Mouse (Mus musculus) kidney, embryonic 15.5 days (tissue): Measurements from ENCODE around the gene Trabd2b. TPM values are rescaled to one million over a fixed set of nuclear protein-coding genes. Genes with fewer than 3 reads are reported as not detected.

Experiments
- ATAC-seq: fragments of 200-750 bp; cut with Nextera tagmentation; replicated peaks from 2 replicates; pipeline ENCODE4 v1.8.0; 2017; ENCODE audit warnings: moderate TSS enrichment; ENCODE audit not compliant: low FRiP score
- H3K27ac ChIP-seq: fragments of 300-500 bp; sonication (generic); 2 replicates; pipeline ENCODE4 v1.5.1; 2015; ENCODE audit warnings: mild to moderate bottlenecking, inconsistent platforms
- H3K27me3 ChIP-seq: fragments of 300-500 bp; sonication (generic); 2 replicates; pipeline ENCODE4 v1.6.1; 2015; ENCODE audit warnings: inconsistent platforms
- H3K36me3 ChIP-seq: fragments of 300-500 bp; sonication (generic); 2 replicates; pipeline ENCODE4 v1.6.1; 2015; ENCODE audit warnings: inconsistent platforms
- H3K4me1 ChIP-seq: fragments of 300-500 bp; sonication (generic); 2 replicates; pipeline ENCODE4 v1.6.1; 2015; ENCODE audit warnings: inconsistent platforms
- H3K4me2 ChIP-seq: fragments of 300-500 bp; sonication (generic); 2 replicates; pipeline ENCODE4 v1.6.1; 2015; ENCODE audit warnings: moderate library complexity, mild to moderate bottlenecking, inconsistent platforms
- H3K4me3 ChIP-seq: fragments of 300-500 bp; sonication (generic); replicated peaks from 2 replicates; pipeline ENCODE4 v1.5.1; 2015; ENCODE audit warnings: mild to moderate bottlenecking, inconsistent platforms
- H3K9ac ChIP-seq: fragments of 300-500 bp; sonication (generic); 2 replicates; pipeline ENCODE4 v1.6.1; 2015; ENCODE audit warnings: mild to moderate bottlenecking, inconsistent platforms
- H3K9me3 ChIP-seq: fragments of 300-500 bp; sonication (generic); replicated peaks from 2 replicates; pipeline ENCODE4 v1.6.1; 2016; ENCODE audit warnings: inconsistent platforms
- WGBS: fragments of 180-500 bp; shearing (Covaris S2); methylation state at CpG from one replicate; pipeline ENCODE4 v1.1.7; 2015; ENCODE audit warnings: mixed read lengths; 5-methylcytosine and 5-hydroxymethylcytosine counted together
- polyA plus RNA-seq: library from polyadenylated mRNA; unstranded; fragments of >200 nt; fragmentation: Nextera tagmentation; extraction: Ambion mirVana; gene quantifications from 2 replicates; pipeline ENCODE4 v1.2.1, GENCODE M21; 2015

The Trabd2b gene
- polyA plus RNA-seq, 1 experiment from 2014 or later: 4.9 TPM

- H3K4me3 ChIP-seq: no peak overlapping the region
- H3K27ac ChIP-seq: no peak overlapping the region
- ATAC-seq: no peak
- no peak overlapping the region for H3K9ac ChIP-seq
- no peaks in the 10 kb centered on the region for H3K27me3 ChIP-seq
- WGBS: 73% methylated on average over 4 of the region's 4 CpGs
- H3K4me1 ChIP-seq: peaks cover 18% of the 10 kb centered on the region
- H3K9me3 ChIP-seq: no peaks in the 10 kb centered on the region
- no peaks in the 10 kb centered on the region for H3K36me3 ChIP-seq
- H3K4me2 ChIP-seq: no peak overlapping the region
Observed at GRCm38 (mm10) chr4:114533894-114534754, 127.6 kb downstream of the Trabd2b start.

- Histone ChIP-seq H3K27me3 (no peaks in the 10 kb centered on the region), H3K27ac (no peak overlapping the region), H3K9ac (no peak overlapping the region), H3K36me3 (no peaks in the 10 kb centered on the region), H3K9me3 (no peaks in the 10 kb centered on the region), H3K4me2 (no peak overlapping the region), H3K4me3 (no peak overlapping the region), H3K4me1 (peaks cover 16% of the 10 kb centered on the region)
- 62% methylated on average over 6 of the region's 6 CpGs for whole genome bisulfite sequencing
- ATAC-seq: peak; percentile 23
Observed at GRCm38 (mm10) chr4:114537376-114537974, 131.0 kb downstream of the Trabd2b start.

GRCm38 (mm10) chr4:114540031-114540430, 133.5 kb downstream of the Trabd2b start:
- no peaks in the 10 kb centered on the region for H3K9me3 ChIP-seq
- no peaks in the 10 kb centered on the region for H3K27me3 ChIP-seq
- no peak overlapping the region for H3K4me3 ChIP-seq
- no peak overlapping the region for H3K9ac ChIP-seq
- 89% methylated on average over 7 of the region's 7 CpGs for WGBS
- H3K36me3 ChIP-seq: no peaks in the 10 kb centered on the region
- H3K4me1 ChIP-seq: peaks cover 16% of the 10 kb centered on the region
- no peak overlapping the region for H3K27ac ChIP-seq
- ATAC-seq: no peak
- H3K4me2 ChIP-seq: no peak overlapping the region

GRCm38 (mm10) chr4:114541221-114541620, 134.7 kb downstream of the Trabd2b start:
- no peak overlapping the region for H3K27ac ChIP-seq
- no peaks in the 10 kb centered on the region for H3K9me3 ChIP-seq
- 91% methylated on average over 1 of the region's 1 CpGs for WGBS
- H3K4me1 ChIP-seq: peaks cover 9% of the 10 kb centered on the region
- H3K27me3 ChIP-seq: no peaks in the 10 kb centered on the region
- no peak overlapping the region for H3K4me2 ChIP-seq
- H3K36me3 ChIP-seq: no peaks in the 10 kb centered on the region
- no peak for ATAC-seq
- no peak overlapping the region for H3K4me3 ChIP-seq
- H3K9ac ChIP-seq: no peak overlapping the region

- H3K36me3 ChIP-seq: no peaks in the 10 kb centered on the region
- no peak overlapping the region for H3K4me3 ChIP-seq
- no peak for ATAC-seq
- peaks cover 6% of the 10 kb centered on the region for H3K4me1 ChIP-seq
- WGBS: 52% methylated on average over 4 of the region's 4 CpGs
- H3K27me3 ChIP-seq: no peaks in the 10 kb centered on the region
- H3K9me3 ChIP-seq: no peaks in the 10 kb centered on the region
- H3K27ac ChIP-seq: no peak overlapping the region
- H3K4me2 ChIP-seq: no peak overlapping the region
- no peak overlapping the region for H3K9ac ChIP-seq
Observed at GRCm38 (mm10) chr4:114542136-114542535, 135.6 kb downstream of the Trabd2b start.

DNA sequence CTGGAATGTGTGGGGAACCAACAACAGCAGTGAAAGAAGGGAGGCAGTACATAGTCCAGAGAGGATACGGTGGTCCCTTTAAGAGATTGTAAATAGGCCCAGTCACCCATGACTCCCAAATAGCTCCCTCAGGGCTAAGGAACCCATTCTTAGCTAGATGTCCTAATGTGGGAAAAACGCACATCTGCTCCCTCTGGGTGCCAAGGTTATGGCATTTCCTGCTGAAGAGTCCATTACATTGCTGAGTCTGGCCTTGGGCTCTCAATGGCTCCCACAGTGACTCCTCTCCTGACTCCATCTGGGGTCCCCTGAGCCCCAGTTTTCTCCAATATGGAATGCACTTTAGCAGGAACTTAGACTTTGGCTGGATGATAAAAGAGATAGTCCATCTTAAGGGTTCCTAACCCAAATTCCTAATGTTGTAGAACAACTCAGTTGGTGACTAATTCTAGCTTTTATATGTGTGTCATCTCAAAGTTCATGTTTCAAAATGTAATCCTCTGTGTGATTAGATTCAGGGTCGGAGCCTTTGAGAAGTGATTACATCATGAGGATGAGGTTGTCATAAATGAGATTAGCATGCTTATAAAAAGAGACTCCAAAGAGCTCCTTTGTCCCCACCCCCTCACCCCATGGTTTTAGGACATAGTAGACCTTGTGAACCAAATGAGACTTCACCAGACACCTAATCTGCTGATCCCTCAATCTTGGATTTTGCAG, 139.1 kb downstream of the Trabd2b start:
- Histone ChIP-seq H3K4me3 (no peak overlapping the region), H3K36me3 (no peaks in the 10 kb centered on the region), H3K9me3 (no peaks in the 10 kb centered on the region), H3K27me3 (no peaks in the 10 kb centered on the region), H3K9ac (no peak overlapping the region), H3K4me2 (no peak overlapping the region), H3K27ac (no peak overlapping the region), H3K4me1 (peaks cover 11% of the 10 kb centered on the region)
- 0 out of 2 replicates have a peak, but pooled peaks have one; percentile 24 for ATAC-seq
- 67% methylated on average over 3 of the region's 3 CpGs for WGBS

DNA sequence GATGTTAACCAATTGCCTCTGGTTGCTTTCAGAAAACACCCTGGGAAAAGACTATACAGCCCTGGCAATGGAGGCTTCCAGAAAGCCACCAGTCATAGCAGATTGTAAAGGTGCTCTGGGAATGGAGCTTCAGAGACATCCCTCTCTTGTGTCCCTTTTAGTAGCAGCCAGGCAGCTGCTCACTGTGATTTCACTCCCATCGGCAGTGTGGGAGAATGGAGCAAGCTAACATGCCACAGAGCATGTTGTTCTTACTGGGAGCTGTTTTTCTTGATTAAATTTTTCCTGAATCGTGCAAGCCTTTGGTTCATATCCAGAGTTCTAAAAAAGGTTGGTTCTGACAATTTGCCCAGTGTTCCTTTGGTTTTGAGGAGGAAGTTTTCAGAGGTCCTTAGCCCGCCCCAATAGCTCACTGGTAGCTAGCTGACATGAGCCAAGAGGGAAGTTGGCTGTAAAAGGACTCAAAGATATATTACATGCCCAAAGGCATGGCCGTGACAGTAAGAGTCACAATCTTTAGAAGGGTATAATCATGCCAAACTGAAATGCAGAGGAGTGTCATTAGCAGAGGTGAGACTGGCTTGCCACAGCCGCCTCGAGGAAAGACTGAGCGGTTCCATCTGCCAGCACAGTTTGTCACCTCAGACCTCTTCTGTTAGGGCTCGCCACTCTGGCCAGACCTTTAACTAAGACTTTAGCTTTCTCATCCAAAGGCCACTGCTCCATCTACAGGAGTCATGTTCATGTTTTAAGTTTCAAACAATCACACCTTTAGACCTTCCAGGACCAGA, 141.3 kb downstream of the Trabd2b start:
- Histone ChIP-seq H3K27ac (no peak overlapping the region), H3K4me3 (no peak overlapping the region), H3K9me3 (no peaks in the 10 kb centered on the region), H3K27me3 (no peaks in the 10 kb centered on the region), H3K9ac (no peak overlapping the region), H3K36me3 (no peaks in the 10 kb centered on the region), H3K4me1 (peaks cover 19% of the 10 kb centered on the region), H3K4me2 (no peak overlapping the region)
- no peak for ATAC-seq
- 40% methylated on average over 8 of the region's 8 CpGs for WGBS

GRCm38 (mm10) chr4:114549487-114549886, 143.0 kb downstream of the Trabd2b start:
- Histone ChIP-seq H3K36me3 (no peaks in the 10 kb centered on the region), H3K9me3 (no peaks in the 10 kb centered on the region), H3K4me1 (peaks cover 19% of the 10 kb centered on the region), H3K4me3 (no peak overlapping the region), H3K4me2 (no peak overlapping the region), H3K27me3 (no peaks in the 10 kb centered on the region), H3K27ac (no peak overlapping the region), H3K9ac (no peak overlapping the region)
- 89% methylated on average over 3 of the region's 3 CpGs for WGBS
- ATAC-seq: no peak

DNA sequence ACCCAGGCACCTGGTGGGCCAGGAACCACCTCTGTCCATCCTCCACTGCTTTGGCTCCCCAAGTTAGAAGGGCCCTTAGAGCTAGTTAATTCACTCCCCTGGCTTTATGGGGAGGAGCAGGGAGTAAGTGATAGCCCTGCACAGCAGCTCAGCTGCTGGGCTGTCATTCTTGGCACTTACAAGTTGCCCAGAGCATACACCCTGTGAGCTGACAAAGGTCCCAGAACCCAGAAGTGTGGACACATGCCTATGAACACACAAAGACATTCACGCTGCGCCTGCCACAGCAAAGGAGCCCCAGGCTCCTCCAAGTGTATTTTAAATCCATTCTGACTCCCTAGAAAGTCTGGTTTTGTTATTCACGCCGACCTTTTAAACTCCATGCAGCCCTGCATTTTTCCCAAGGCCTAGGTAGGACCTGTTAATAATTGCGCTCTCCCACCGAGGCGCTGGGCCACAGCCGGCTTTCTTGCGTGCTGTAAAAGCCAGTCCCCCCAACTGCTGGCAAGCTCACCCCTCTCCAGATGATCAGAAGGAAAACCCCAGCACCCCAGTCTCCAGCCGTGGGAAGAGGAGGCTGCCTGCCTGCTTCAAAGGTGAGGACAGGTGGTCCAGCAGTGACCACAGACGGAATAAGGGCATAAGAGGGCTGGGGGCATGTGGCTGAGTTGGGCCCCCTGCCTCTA, 144.1 kb downstream of the Trabd2b start:
- Histone ChIP-seq H3K9me3 (no peaks in the 10 kb centered on the region), H3K4me2 (0 out of 2 replicates have a peak overlapping the region, but pooled peaks have one; percentile 8), H3K27ac (peak overlapping the region; percentile 66), H3K4me3 (no peak overlapping the region), H3K36me3 (no peaks in the 10 kb centered on the region), H3K4me1 (peaks cover 19% of the 10 kb centered on the region), H3K9ac (no peak overlapping the region), H3K27me3 (no peaks in the 10 kb centered on the region)
- ATAC-seq: peak; percentile 52
- WGBS: 41% methylated on average over 11 of the region's 11 CpGs

DNA sequence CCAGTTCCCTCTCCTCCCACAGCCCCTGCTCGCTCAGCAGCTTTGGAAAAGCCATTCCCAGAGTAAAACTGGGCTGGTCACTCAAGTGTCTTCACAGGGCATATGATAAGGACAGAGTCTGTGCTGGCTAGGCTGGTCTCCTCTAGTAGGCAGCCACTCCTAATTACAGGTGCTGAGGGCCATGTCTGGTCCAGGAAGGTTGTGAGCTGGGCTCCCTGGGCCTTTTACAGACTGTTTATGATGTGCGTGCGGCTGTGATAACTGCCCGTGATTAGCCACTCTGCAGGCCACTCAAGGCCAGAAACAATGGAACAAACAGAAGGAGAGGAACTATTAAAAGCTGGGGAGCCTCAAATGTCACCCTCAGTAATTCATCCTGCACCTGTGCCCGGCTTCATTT, 150.4 kb downstream of the Trabd2b start:
- peaks cover 22% of the 10 kb centered on the region for H3K4me1 ChIP-seq
- H3K36me3 ChIP-seq: no peaks in the 10 kb centered on the region
- 62% methylated on average over 5 of the region's 5 CpGs for WGBS
- ATAC-seq: no peak
- no peaks in the 10 kb centered on the region for H3K27me3 ChIP-seq
- no peaks in the 10 kb centered on the region for H3K9me3 ChIP-seq
- no peak overlapping the region for H3K9ac ChIP-seq
- H3K4me2 ChIP-seq: no peak overlapping the region
- no peak overlapping the region for H3K4me3 ChIP-seq
- H3K27ac ChIP-seq: no peak overlapping the region

GRCm38 (mm10) chr4:114557731-114558130, 151.2 kb downstream of the Trabd2b start:
- ATAC-seq: no peak
- WGBS: 50% methylated on average over 6 of the region's 6 CpGs
- peaks cover 22% of the 10 kb centered on the region for H3K4me1 ChIP-seq

More at GRCm38 (mm10) chr4:114557731-114558130, 151.2 kb downstream of the Trabd2b start:
- H3K36me3 ChIP-seq: no peaks in the 10 kb centered on the region
- H3K4me3 ChIP-seq: no peak overlapping the region
- no peaks in the 10 kb centered on the region for H3K9me3 ChIP-seq
- no peak overlapping the region for H3K9ac ChIP-seq
- H3K4me2 ChIP-seq: no peak overlapping the region
- no peak overlapping the region for H3K27ac ChIP-seq
- H3K27me3 ChIP-seq: no peaks in the 10 kb centered on the region
